Mouse (Mus musculus) midbrain, embryonic 15.5 days (tissue): ENCODE data around the gene Tubb4a. TPM values are rescaled to one million over a fixed set of nuclear protein-coding genes. Genes with fewer than 3 reads are reported as not detected.

ENCODE experiments used
- ATAC-seq: fragments of 200-750 bp; cut with Nextera tagmentation; replicated peaks from 2 replicates; pipeline ENCODE4 v1.8.0; 2017; ENCODE audit warnings: moderate TSS enrichment
- H3K27ac ChIP-seq: fragments of 300-500 bp; sonication (generic); 2 replicates; pipeline ENCODE4 v1.5.1; 2015; ENCODE audit warnings: mild to moderate bottlenecking, inconsistent platforms
- H3K27me3 ChIP-seq: fragments of 300-500 bp; sonication (generic); replicated peaks from 2 replicates; pipeline ENCODE4 v1.6.1; 2015; ENCODE audit warnings: inconsistent platforms
- H3K36me3 ChIP-seq: fragments of 300-500 bp; sonication (generic); replicated peaks from 2 replicates; pipeline ENCODE4 v1.6.1; 2015; ENCODE audit warnings: inconsistent platforms
- H3K4me1 ChIP-seq: fragments of 300-500 bp; sonication (generic); 2 replicates; pipeline ENCODE4 v1.6.1; 2015; ENCODE audit warnings: inconsistent platforms
- H3K4me2 ChIP-seq: fragments of 300-500 bp; sonication (generic); 2 replicates; pipeline ENCODE4 v1.6.1; 2015; ENCODE audit warnings: inconsistent platforms, mild to moderate bottlenecking, moderate library complexity
- H3K4me3 ChIP-seq: fragments of 300-500 bp; sonication (generic); 2 replicates; pipeline ENCODE4 v1.5.1; 2015; ENCODE audit warnings: mild to moderate bottlenecking, inconsistent platforms
- H3K9ac ChIP-seq: fragments of 300-500 bp; sonication (generic); 2 replicates; pipeline ENCODE4 v1.6.1; 2015; ENCODE audit warnings: mild to moderate bottlenecking, inconsistent platforms
- H3K9me3 ChIP-seq: fragments of 300-500 bp; sonication (generic); 2 replicates; pipeline ENCODE4 v1.6.1; 2016; ENCODE audit warnings: inconsistent platforms
- WGBS: fragments of 180-500 bp; shearing (Covaris S2); methylation state at CpG from one replicate; pipeline ENCODE4 v1.1.7; 2015; ENCODE audit warnings: mixed read lengths; 5-methylcytosine and 5-hydroxymethylcytosine counted together
- polyA plus RNA-seq: library from polyadenylated mRNA; unstranded; fragments of >200 nt; fragmentation: Nextera tagmentation; extraction: Ambion mirVana; gene quantifications from 2 replicates; pipeline ENCODE4 v1.2.1, GENCODE M21; 2015

Tubb4a gene
- polyA plus RNA-seq, 1 experiment from 2014 or later, result 388 TPM

- Histone ChIP-seq H3K4me2 (no peak overlapping the region), H3K36me3 (0 out of 2 replicates have a peak, but pooled peaks cover 4% of the 10 kb centered on the region), H3K9ac (no peak overlapping the region), H3K9me3 (no peaks in the 10 kb centered on the region), H3K4me1 (peaks cover 17% of the 10 kb centered on the region), H3K27ac (no peak overlapping the region), H3K27me3 (no peaks in the 10 kb centered on the region), H3K4me3 (peak overlapping the region; percentile 36; the same call in 1 of the 2 replicates)
- WGBS, result 85% methylated on average over 4 of the region's 4 CpGs
- ATAC-seq, result no peak
Observed at GRCm38 (mm10) chr17:57032854-57033253, 54.7 kb downstream of the Tubb4a start.

- no peaks in the 10 kb centered on the region for H3K27me3 ChIP-seq
- WGBS, result under 1% methylated on average over 38 of the region's 38 CpGs
- H3K36me3 ChIP-seq, result peaks cover 14% of the 10 kb centered on the region; the same call in 1 of the 2 replicates
- peak overlapping the region; percentile 4 for H3K9ac ChIP-seq
- H3K4me2 ChIP-seq, result peak overlapping the region; percentile 49
- ATAC-seq, result peak; percentile 96
- H3K4me1 ChIP-seq, result peaks cover 17% of the 10 kb centered on the region
- H3K9me3 ChIP-seq, result no peaks in the 10 kb centered on the region
- H3K4me3 ChIP-seq, result peak overlapping the region; percentile 36
- H3K27ac ChIP-seq, result peak overlapping the region; percentile 82
Observed at GRCm38 (mm10) chr17:57031661-57032420, 55.7 kb downstream of the Tubb4a start.

GRCm38 (mm10) chr17:57030931-57031660 lies 56.5 kb downstream of the Tubb4a start, which contains the start of gene Khsrp:
TSS of gene Khsrp (minus strand) at chr17:57031522.
- peak within 1 kb of the TSS; percentile 88 for H3K4me3 ChIP-seq
- peak within 1 kb of the TSS; percentile 98 for H3K9ac ChIP-seq
- H3K4me2 ChIP-seq, result peak within 1 kb of the TSS; percentile 69
- H3K9me3 ChIP-seq, result no peaks in the 10 kb centered on the region
- no peak; the same call in 1 of the 2 replicates for ATAC-seq
- peaks cover 17% of the 10 kb centered on the region for H3K4me1 ChIP-seq
- peaks cover 21% of the 10 kb centered on the region; the same call in 1 of the 2 replicates for H3K36me3 ChIP-seq
- under 1% methylated on average over 65 of the region's 99 CpGs for WGBS
- H3K27ac ChIP-seq, result peak within 1 kb of the TSS; percentile 93
- no peaks in the 10 kb centered on the region for H3K27me3 ChIP-seq

Other genes with a start within 250 kb of the Tubb4a start
- not detected in 2 replicates for gene Acsbg2, start 213.3 kb downstream of the Tubb4a start, polyA plus RNA-seq
- 0.37 and 0.49 TPM in 2 replicates for gene 1700061G19Rik, start 212.3 kb downstream of the Tubb4a start, polyA plus RNA-seq
- gene Mllt1, start 152.4 kb downstream of the Tubb4a start, polyA plus RNA-seq, result 103 and 106 TPM in 2 replicates
- gene Acer1, start 105.7 kb downstream of the Tubb4a start, polyA plus RNA-seq, result not detected in 2 replicates
- 180 and 188 TPM in 2 replicates for gene Clpp, start 97.5 kb downstream of the Tubb4a start, polyA plus RNA-seq
- gene Alkbh7, start 90.4 kb downstream of the Tubb4a start, polyA plus RNA-seq, result 53.2 and 57.1 TPM in 2 replicates
- gene Pspn, start 87.8 kb downstream of the Tubb4a start, polyA plus RNA-seq, result 0.68 and 0.83 TPM in 2 replicates
- 76.8 TPM in 2 replicates for gene Gtf2f1, start 76.5 kb downstream of the Tubb4a start, polyA plus RNA-seq
- gene Gm17949, start 76.3 kb downstream of the Tubb4a start, polyA plus RNA-seq, result 0.43 and 0.73 TPM in 2 replicates
- 29.9 and 30.5 TPM in 2 replicates for gene Khsrp, start 56.3 kb downstream of the Tubb4a start, polyA plus RNA-seq
- not detected in 2 replicates for gene Slc25a41, start 46.1 kb downstream of the Tubb4a start, polyA plus RNA-seq
- 1.5 and 2.0 TPM in 2 replicates for gene Crb3, start 28.7 kb downstream of the Tubb4a start, polyA plus RNA-seq
- 42.5 TPM in 2 replicates for gene Slc25a23, start 27.9 kb downstream of the Tubb4a start, polyA plus RNA-seq
- gene Dennd1c, start 9.3 kb downstream of the Tubb4a start, polyA plus RNA-seq, result 5.8 TPM in 2 replicates
- 7.4 and 8.1 TPM in 2 replicates for gene Tnfsf9, start 17.5 kb upstream of the Tubb4a start, polyA plus RNA-seq
- 1.1 and 1.2 TPM in 2 replicates for gene Cd70, start 62.0 kb upstream of the Tubb4a start, polyA plus RNA-seq
- not detected in 2 replicates for gene Tnfsf14, start 106.4 kb upstream of the Tubb4a start, polyA plus RNA-seq
- 2.2 TPM in 2 replicates for gene C3, start 140.4 kb upstream of the Tubb4a start, polyA plus RNA-seq
- 22.7 and 23.1 TPM in 2 replicates for gene Gpr108, start 160.7 kb upstream of the Tubb4a start, polyA plus RNA-seq
- gene Trip10, start 161.7 kb upstream of the Tubb4a start, polyA plus RNA-seq, result 9.6 and 10.5 TPM in 2 replicates
- gene Vav1, start 191.3 kb upstream of the Tubb4a start, polyA plus RNA-seq, result 1.5 and 1.6 TPM in 2 replicates